Mouse (Mus musculus) cerebellum, adult 2 months (tissue): ENCODE data around the gene Poc1a.

ENCODE experiments used
- CTCF ChIP-seq: fragments of 200-500 bp; IDR thresholded peaks from 2 replicates; pipeline ENCODE4 v1.5.1; 2011; ENCODE audit warnings: low read depth, mild to moderate bottlenecking, control low read depth, low read length, moderate library complexity, borderline replicate concordance; ENCODE audit not compliant: insufficient read depth
- POLR2A ChIP-seq: fragments of 200-500 bp; IDR thresholded peaks from 2 replicates; pipeline ENCODE4 v1.6.1; 2011; ENCODE audit warnings: low read length, control low read depth, borderline replicate concordance; ENCODE audit not compliant: insufficient read depth

GRCm38 (mm10) chr9:106261058-106261457 lies 19.8 kb upstream of the Poc1a start:
- TF ChIP-seq CTCF, result no peak
- no peak for TF ChIP-seq POLR2A
